Mouse (Mus musculus): ENCODE data around the gene Mri1. TPM values are rescaled to one million over a fixed set of nuclear protein-coding genes. Genes with fewer than 3 reads are reported as not detected.
A peak's percentile ranks its signal among the peaks of the same experiment; 100 is the strongest.

Gene Mri1
- polyA plus RNA-seq, 1 experiment from 2014 or later: 71.3 TPM

DNA sequence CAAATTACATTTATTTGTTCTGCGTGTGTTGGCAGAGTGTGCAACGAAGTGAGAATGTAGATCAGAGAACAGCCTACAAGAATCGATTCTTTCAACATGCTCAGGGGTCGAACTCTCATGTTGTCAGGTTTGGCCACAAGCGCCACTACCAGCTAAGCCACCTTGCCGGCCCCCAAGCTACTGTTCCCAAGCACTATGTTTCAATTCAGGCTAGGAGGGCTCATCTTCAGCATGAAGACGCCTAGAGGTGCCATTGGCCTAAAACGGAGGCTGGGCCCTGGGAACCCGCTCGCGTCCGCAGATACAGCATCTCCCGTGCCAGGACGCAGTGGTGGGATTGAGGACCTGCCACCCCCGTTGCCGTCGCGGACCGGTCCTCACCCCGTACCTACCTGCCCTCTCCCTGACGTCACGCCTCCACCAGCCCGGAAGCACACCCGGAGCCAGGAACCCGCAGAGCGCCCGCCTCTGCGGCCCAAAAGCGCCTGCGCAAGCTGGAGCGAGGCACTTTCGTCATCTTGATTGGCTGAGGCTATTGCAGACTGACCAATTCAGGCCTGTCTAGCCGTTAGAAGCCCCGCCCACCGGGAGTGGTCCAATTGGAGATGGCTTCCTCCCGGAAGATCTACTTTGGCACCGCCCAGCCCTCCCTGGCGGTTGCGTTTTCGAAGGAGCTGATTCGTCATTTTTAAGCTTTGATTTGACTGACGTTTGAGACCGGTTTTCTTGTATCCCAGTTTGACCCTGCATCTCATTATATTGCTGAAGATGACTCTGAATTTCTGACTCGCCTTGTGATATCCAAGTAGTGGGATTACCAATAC is 13.0 kb upstream of the Mri1 start, which contains the start of gene Ccdc130:
Ccdc130 (minus strand) TSS at position 431 of the 824 bp plus-strand sequence.
- peaks cover 14% of the 10 kb centered on the region for H3K4me1 ChIP-seq

GRCm38 (mm10) chr8:84261098-84261497 is 4.0 kb upstream of the Mri1 start:
- Histone ChIP-seq H3K27ac (no peak overlapping the region), H3K9me3 (no peaks in the 10 kb centered on the region), H3K4me1 (peaks cover 20% of the 10 kb centered on the region), H3K4me3 (no peak overlapping the region), H3K27me3 (ENCODE audit: poor library complexity, severe bottlenecking) (no peaks in the 10 kb centered on the region), H3K36me3 (replicated peaks) (peaks cover 83% of the 10 kb centered on the region)
- WGBS: 96% methylated on average over 4 of the region's 4 CpGs
- no peak for DNase-seq (ENCODE audit: extremely low spot score, low spot score)

More for the DNA sequence above, 13.0 kb upstream of the Mri1 start, which contains the start of gene Ccdc130:
- Histone ChIP-seq H3K9me3 (no peaks in the 10 kb centered on the region), H3K27ac (peak within 1 kb of the TSS; percentile 89), H3K27me3 (ENCODE audit: poor library complexity, severe bottlenecking) (no peaks in the 10 kb centered on the region), H3K4me3 (peak within 1 kb of the TSS; percentile 90), H3K36me3 (replicated peaks) (peaks cover 23% of the 10 kb centered on the region)
- DNase-seq (ENCODE audit: extremely low spot score, low spot score): peak; percentile 99
- WGBS: under 1% methylated on average over 44 of the region's 44 CpGs

DNA sequence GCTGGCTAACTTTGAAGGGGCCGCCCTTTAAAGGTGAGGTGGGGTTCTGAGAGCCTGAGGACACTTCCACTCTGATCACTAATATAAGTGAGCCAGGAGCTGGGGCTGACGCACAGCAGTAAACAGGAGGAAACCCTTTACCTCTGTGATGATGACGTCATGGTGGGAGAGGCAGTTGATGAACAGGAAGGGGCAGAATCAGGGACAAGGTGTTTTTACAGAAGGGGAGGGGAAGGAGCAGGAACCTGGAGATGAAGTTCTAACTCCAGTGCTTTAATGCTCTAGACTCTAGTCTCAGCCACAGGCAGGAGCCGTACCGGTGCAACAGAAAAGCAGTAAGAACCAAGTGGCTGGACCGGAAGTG is 686 bp downstream of the Mri1 start:
- Histone ChIP-seq H3K9me3 (no peaks in the 10 kb centered on the region), H3K4me3 (peak overlapping the region; percentile 87), H3K27me3 (ENCODE audit: poor library complexity, severe bottlenecking) (no peaks in the 10 kb centered on the region), H3K4me1 (peaks cover 24% of the 10 kb centered on the region), H3K36me3 (replicated peaks) (peaks cover 81% of the 10 kb centered on the region), H3K27ac (peak overlapping the region; percentile 93)
- 17% methylated on average over 6 of the region's 6 CpGs for WGBS
- DNase-seq (ENCODE audit: extremely low spot score, low spot score): no peak

- H3K4me1 ChIP-seq: peaks cover 24% of the 10 kb centered on the region
- peaks cover 81% of the 10 kb centered on the region for H3K36me3 ChIP-seq (replicated peaks)
- H3K9me3 ChIP-seq: no peaks in the 10 kb centered on the region
- no peaks in the 10 kb centered on the region for H3K27me3 ChIP-seq (ENCODE audit: poor library complexity, severe bottlenecking)
- 89% methylated on average over 3 of the region's 3 CpGs for WGBS
- peak overlapping the region; percentile 87 for H3K4me3 ChIP-seq
- peak overlapping the region; percentile 93 for H3K27ac ChIP-seq
- DNase-seq (ENCODE audit: extremely low spot score, low spot score): no peak
These were observed 1.3 kb downstream of the Mri1 start for GRCm38 (mm10) chr8:84255858-84256257.

DNA sequence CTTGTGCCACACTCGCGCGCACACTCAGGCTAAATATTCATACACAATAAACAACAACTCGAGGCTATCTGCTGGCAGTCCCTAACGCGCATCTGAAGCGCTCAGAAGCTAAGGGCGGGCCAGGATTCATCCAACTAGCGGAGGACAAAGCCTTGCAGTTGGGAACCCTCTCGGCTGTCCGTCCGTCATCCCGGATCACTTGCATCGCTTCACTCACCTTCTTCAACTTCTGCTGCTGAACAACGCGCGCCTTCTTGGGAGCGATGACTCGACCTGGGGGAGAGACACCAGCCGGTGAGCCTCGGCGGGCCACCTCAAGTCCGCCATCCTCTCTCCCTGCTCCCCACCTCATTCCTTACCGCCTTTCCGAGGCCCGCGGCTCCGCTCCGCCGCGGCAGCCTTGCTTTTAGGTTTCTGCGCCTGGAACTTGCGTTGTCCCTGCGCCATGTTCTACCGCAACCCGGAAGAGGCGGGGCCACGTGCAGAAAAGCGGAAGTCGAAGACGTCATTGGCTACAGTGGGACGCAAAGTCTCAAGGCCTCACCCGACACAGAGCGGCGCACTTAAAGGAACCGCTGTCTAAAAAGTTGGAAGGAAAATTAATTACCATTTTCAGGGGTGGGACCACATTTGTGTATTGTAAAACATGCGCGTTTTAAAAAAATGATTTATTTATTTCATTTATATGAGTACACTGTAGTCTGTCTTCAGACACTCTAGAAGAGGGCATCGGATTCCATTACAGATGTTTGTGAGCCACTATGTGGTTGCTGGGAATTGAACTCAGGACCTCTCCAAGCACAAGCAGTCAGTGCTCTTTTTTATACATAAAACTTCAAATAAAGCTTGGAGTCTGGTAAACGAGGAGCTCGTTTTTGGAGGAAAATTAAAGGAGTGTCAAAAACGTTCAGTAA is 7.6 kb downstream of the Mri1 start, which contains the start of gene D8Ertd738e:
D8Ertd738e (minus strand) TSS at position 463 of the 914 bp plus-strand sequence.
- Histone ChIP-seq H3K27ac (peak within 1 kb of the TSS; percentile 88), H3K27me3 (ENCODE audit: poor library complexity, severe bottlenecking) (no peaks in the 10 kb centered on the region), H3K4me1 (peaks cover 14% of the 10 kb centered on the region; the same call in 1 of the 2 replicates), H3K9me3 (no peaks in the 10 kb centered on the region), H3K36me3 (replicated peaks) (peaks cover 83% of the 10 kb centered on the region), H3K4me3 (peak within 1 kb of the TSS; percentile 94)
- DNase-seq (ENCODE audit: extremely low spot score, low spot score): peak; percentile 91
- WGBS: 4% methylated on average over 52 of the region's 52 CpGs

- H3K9me3 ChIP-seq: no peaks in the 10 kb centered on the region
- no peak overlapping the region for H3K27ac ChIP-seq
- no peak overlapping the region; the same call in 1 of the 2 replicates for H3K4me3 ChIP-seq
- H3K36me3 ChIP-seq (replicated peaks): peaks cover 36% of the 10 kb centered on the region
- DNase-seq (ENCODE audit: extremely low spot score, low spot score): no peak
- no peaks in the 10 kb centered on the region for H3K27me3 ChIP-seq (ENCODE audit: poor library complexity, severe bottlenecking)
- H3K4me1 ChIP-seq: peaks cover 9% of the 10 kb centered on the region
- 86% methylated on average over 2 of the region's 2 CpGs for WGBS
These were observed 15.3 kb downstream of the Mri1 start for GRCm38 (mm10) chr8:84241821-84242220.

DNA sequence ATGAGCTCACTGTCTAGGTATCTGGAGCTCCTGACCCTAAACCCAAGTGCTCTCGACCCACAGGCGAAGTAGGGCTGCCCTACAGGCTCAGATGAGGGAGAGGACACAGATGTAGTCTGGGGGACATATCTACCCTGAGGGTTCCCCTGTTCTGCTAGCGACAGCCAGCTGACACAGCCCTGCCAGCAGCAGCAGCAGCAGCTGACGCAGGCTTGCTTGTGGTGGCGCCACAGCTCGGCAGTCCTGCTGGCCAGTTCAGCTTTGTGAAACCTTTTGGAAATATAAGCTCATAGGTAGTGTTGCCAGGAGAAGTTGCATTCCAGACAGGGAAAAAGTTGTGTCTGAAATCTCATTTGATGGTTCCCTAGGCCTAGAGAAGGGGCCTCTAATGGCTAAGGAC is 16.0 kb downstream of the Mri1 start:
- Histone ChIP-seq H3K36me3 (replicated peaks) (peaks cover 29% of the 10 kb centered on the region), H3K27ac (no peak overlapping the region), H3K9me3 (no peaks in the 10 kb centered on the region), H3K27me3 (ENCODE audit: poor library complexity, severe bottlenecking) (no peaks in the 10 kb centered on the region), H3K4me1 (peaks cover 13% of the 10 kb centered on the region), H3K4me3 (no peak overlapping the region)
- 71% methylated on average over 6 of the region's 6 CpGs for WGBS
- no peak for DNase-seq (ENCODE audit: extremely low spot score, low spot score)

GRCm38 (mm10) chr8:84237542-84238229 is 19.4 kb downstream of the Mri1 start:
- H3K9me3 ChIP-seq: no peaks in the 10 kb centered on the region
- peaks cover 22% of the 10 kb centered on the region for H3K36me3 ChIP-seq (replicated peaks)
- H3K27me3 ChIP-seq (ENCODE audit: poor library complexity, severe bottlenecking): no peaks in the 10 kb centered on the region
- peak overlapping the region; percentile 90 for H3K27ac ChIP-seq
- H3K4me3 ChIP-seq: peak overlapping the region; percentile 84
- WGBS: 24% methylated on average over 19 of the region's 19 CpGs
- peaks cover 28% of the 10 kb centered on the region for H3K4me1 ChIP-seq
- no peak for DNase-seq (ENCODE audit: extremely low spot score, low spot score)

DNA sequence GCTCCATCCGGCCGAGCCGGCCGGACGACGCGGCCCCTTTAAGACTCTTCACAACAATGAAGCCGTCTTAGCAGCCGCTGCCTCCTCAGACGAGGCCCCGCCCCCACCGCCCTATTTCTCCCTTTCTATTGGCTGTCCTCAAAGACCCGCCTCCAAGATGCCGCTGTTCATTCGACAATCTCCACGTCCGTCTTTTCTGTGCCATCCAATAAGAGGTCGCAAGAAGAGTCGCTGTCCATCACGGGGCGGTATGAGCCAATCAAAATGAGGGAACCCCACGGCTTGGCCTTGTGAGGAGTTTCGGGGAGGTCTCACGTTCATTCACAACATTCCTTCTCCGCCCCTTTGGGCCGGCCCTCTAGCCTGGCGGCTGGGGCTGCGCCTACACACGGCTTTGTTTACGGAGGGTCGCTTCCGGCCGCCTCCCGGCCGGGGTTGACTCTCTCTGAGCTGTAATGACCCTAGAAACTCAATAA is 20.1 kb downstream of the Mri1 start, which contains the start of gene Zswim4:
Zswim4 (minus strand) TSS at position 58 of the 476 bp plus-strand sequence.
- H3K4me1 ChIP-seq: peaks cover 28% of the 10 kb centered on the region
- no peaks in the 10 kb centered on the region for H3K27me3 ChIP-seq (ENCODE audit: poor library complexity, severe bottlenecking)
- no peaks in the 10 kb centered on the region for H3K9me3 ChIP-seq
- H3K4me3 ChIP-seq: peak within 1 kb of the TSS; percentile 84
- peak within 1 kb of the TSS; percentile 95 for H3K27ac ChIP-seq
- WGBS: under 1% methylated on average over 35 of the region's 35 CpGs
- peaks cover 29% of the 10 kb centered on the region for H3K36me3 ChIP-seq (replicated peaks)
- DNase-seq (ENCODE audit: extremely low spot score, low spot score): peak; percentile 99

- H3K27me3 ChIP-seq (ENCODE audit: poor library complexity, severe bottlenecking): no peaks in the 10 kb centered on the region
- H3K4me3 ChIP-seq: peak overlapping the region; percentile 84
- peak; percentile 25 for DNase-seq (ENCODE audit: extremely low spot score, low spot score)
- H3K36me3 ChIP-seq (replicated peaks): peaks cover 34% of the 10 kb centered on the region
- H3K9me3 ChIP-seq: no peaks in the 10 kb centered on the region
- peaks cover 28% of the 10 kb centered on the region for H3K4me1 ChIP-seq
- peak overlapping the region; percentile 95 for H3K27ac ChIP-seq
- WGBS: under 1% methylated on average over 30 of the region's 30 CpGs
These were observed 20.6 kb downstream of the Mri1 start for GRCm38 (mm10) chr8:84236410-84236997.

DNA sequence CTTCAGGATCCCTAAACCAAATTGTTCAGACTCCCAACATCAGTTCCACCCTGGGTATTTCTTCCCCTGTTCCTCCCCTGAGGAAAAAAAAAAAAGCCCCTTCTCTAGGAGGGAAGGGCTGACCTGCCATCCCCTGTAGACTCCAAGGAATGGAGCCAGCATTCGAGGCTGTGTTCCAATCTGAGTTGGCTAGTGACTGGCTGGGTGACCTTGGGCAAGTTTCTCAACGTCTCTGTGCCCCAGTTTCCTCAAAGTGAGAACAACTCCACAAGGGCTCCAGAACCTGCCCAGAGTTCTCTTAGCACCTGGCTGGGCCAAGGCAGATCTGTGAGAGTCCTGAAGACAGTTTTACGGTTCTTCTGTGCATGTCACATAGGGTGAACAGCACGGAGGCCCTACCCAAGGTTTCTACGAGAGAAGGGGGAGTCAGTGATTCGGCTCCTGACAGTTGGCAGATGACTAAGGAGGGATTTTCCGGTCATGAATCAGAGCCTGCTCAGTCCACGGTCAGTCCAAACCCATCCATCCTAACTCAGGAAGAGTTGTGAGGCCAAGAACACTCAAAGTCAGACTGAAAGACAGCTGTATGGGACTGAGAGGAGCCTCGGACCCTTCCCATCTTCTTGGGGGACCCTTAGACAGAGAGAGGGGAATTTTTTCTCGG is 21.2 kb downstream of the Mri1 start:
- H3K9me3 ChIP-seq: no peaks in the 10 kb centered on the region
- peak overlapping the region; percentile 84 for H3K4me3 ChIP-seq
- H3K27ac ChIP-seq: peak overlapping the region; percentile 95
- no peak for DNase-seq (ENCODE audit: extremely low spot score, low spot score)
- peaks cover 41% of the 10 kb centered on the region for H3K36me3 ChIP-seq (replicated peaks)
- peaks cover 28% of the 10 kb centered on the region for H3K4me1 ChIP-seq
- 41% methylated on average over 10 of the region's 10 CpGs for WGBS
- H3K27me3 ChIP-seq (ENCODE audit: poor library complexity, severe bottlenecking): no peaks in the 10 kb centered on the region

All from forebrain, embryonic 10.5 days (tissue).